Mouse (Mus musculus) bone marrow, adult 2 months (tissue): Measurements from ENCODE around the gene Tmem268.

Source experiments
- CTCF ChIP-seq: fragments of 200-500 bp; IDR thresholded peaks from 2 replicates; pipeline ENCODE4 v1.5.1; 2011; ENCODE audit warnings: low read length, control low read depth; ENCODE audit not compliant: control insufficient read depth, insufficient read depth
- POLR2A ChIP-seq: fragments of 200-500 bp; IDR thresholded peaks from 2 replicates; pipeline ENCODE4 v1.6.1; 2011; ENCODE audit warnings: low read depth, mild to moderate bottlenecking, control low read depth, low read length, borderline replicate concordance; ENCODE audit not compliant: control insufficient read depth

DNA sequence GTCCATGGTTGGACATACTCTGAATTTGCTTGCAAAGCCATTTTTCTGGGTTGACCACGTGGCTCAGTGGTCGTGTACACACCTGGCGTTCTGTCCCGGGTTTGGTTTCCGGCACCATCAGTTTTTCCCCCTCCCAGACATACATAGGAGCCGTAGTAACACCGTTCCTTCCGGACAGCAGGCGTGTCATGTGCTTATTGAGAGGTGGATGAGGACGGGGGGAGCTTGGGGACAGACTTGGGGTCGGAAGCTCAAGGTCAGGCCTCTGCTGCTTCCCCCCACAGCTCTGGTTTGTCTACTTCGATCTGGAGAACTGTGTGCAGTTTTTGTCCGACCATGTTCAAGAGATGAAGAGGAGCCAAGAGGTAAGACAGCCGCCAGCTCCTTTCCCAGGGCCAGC lies 21.1 kb downstream of the Tmem268 start:
- TF ChIP-seq POLR2A (no peak), CTCF (no peak)
